Mouse (Mus musculus) adipocyte (in vitro differentiated cells): ENCODE results near the gene Pgm2.
A peak's percentile ranks its signal among the peaks of the same experiment; 100 is the strongest.

Experiments used
- DNase-seq: peaks from one replicate; pipeline ENCODE4 v3.0.0-alpha.2; 2016; ENCODE audit warnings: low spot score

Pgm2 gene

DNA sequence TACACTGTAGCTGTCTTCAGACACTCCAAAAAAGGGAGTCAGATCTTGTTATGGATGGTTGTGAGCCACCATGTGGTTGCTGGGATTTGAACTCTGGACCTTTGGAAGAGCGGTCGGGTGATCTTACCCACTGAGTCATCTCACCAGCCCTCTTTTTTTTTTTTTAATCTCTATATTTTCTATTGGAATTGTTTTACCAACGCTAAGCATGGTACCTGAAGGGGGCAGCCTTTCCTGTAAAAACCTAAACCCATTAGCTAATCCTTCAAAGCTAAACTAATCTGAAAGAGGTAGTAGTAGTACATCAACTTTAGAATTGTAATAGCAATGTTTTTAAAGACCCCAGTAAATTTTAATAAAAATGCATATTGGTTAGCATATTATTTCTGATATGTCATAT is 17.2 kb upstream of the Pgm2 start:
- DNase-seq, result peak; percentile 60

DNA sequence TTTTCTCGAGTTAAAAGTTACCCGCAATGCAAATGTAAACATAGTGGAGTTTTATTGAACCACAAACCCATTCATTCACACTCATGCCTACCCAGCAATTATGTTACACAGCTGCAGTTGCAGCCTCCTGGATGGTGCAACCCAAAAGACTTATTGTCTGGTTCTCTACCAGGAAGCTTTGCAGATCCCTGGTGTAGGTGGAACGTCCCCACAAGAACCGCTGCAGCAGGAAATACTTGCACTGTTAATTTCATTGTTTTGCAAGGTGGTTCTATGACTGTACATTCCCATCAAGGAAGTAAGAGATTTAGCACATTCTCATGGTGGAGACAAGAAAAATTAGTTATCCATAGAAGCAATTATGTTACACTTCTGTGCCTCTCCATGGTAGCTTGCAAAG is 15.4 kb upstream of the Pgm2 start:
- DNase-seq, result no peak

DNA sequence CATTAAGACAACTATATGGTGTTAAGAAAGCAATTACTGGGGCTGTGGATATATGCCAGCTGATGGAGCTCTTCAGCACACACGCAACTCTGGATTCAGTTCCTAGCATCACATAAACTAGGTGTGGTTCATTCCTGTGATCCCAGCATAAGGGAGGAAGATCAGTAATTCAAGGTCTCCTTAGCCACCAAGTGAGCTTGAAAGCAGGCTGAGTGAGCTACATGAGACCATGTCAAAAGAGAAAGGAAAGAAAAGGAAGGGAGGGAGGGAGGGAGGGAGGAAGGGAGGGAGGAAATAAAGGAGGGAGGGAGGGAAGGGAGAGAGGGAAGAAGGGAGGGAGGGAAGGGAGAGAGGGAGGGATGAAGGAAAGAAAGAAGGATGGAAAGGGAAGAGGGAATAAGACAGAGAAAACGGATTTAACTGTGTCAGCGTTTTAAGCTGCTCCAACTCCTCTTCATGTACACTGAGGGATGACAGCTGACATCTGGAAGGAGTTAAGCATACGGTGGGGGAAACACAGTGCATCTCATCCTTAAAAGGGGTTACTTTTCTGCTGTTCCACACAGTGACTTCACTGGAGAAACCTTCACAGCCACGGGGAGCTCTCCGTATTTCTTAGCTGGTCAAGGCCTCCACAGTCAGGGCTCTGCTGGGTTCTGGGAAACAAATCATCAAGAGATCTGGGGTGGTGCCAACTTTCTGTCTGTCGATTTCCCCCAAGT is 13.8 kb upstream of the Pgm2 start:
- DNase-seq, result no peak

DNA sequence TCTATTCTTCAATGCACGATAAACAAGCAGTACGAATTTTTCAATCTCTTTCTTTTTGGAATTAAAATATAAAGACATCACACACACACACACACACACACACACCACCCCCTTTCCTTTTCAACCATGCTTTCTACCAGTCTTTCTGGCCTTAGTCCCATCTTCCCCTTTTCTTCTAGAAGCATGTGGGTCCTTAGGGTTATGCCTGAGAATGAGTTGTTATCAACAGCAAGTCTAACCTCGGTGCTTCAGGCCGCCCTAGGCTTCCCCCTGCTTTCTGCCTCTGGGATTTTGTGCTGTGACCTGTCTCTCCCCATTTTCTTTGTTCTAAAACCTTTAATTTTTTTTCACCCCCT is 13.3 kb upstream of the Pgm2 start:
- no peak for DNase-seq

DNA sequence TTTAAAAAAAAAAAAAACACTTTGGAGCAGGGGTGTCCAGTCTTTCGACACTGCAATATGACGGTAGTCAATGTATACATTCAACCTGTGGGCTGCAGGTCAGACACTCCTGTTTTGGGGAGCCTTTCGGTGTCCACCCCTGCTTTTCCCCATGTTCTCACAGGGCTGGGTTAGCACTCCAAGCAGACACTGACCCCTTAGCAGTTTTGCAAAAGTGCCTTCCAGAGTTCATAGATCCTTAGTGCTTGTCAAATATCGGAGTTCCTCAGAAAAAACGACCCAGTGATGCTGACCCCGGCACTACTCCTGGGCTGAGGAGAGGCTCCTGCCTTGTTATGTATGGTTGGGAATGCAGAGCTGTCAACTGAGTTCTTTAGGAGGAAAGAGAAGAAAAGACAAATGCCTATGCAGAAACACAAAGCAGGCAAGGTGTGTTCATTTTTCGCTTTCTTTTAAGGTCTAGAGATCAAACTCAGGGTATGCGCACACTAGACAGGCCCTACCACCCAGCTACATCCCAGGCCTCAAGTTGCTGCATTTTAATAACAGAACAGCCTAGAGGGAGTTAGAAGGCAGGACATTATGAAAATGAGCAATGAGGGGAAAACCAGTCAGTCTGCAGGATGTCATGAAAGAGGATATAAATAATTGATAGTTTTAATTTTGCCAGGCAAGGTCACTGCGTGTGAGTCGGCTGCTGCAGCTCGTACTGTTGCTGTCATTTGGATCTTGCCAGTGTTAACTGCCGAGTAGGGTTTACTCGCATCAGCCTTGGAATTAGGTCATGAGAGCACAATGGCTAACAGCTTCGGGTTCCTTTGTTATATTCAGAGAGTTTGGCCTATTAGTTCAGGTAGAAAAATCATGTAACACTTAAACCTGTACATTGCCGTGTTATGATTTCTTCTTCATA is 9.0 kb upstream of the Pgm2 start:
- no peak for DNase-seq

DNA sequence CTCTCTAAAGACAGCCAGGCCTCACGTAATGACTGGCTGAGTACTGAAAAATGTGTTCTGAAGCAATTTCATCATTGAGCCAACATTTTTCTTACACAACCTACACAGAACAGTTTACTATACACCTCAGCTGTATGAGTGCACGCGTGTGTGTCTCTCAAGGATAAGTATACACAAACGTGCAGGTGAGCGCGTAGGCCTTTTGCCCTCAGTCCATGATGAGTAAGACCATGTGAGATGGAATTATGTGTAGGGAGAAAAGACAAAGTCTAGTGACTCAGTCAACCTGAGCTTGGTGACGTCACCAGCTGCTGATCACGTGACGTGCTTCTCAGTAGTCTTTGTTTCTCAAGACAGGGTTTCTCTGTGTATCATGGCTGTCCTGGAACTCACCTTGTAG is 7.3 kb upstream of the Pgm2 start:
- DNase-seq, result no peak

DNA sequence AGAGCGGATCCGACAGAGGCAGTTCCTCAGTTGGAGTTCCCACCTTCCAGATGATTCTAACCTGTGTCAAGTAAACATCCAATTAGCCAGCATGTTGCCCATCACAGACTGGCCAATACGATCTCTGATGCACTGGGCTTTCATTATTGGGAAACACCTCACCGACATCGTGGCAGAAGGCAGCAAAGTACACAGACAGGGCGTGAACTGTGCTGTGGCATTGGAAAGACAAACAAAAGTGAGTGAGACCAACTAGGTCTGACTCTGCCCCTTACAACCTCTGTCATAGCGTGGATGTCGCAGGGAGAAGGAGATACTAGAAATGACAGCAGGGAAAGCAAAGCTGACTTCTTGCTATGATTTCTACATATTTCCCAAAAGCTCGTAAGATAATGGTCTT is 4.0 kb upstream of the Pgm2 start:
- no peak for DNase-seq

DNA sequence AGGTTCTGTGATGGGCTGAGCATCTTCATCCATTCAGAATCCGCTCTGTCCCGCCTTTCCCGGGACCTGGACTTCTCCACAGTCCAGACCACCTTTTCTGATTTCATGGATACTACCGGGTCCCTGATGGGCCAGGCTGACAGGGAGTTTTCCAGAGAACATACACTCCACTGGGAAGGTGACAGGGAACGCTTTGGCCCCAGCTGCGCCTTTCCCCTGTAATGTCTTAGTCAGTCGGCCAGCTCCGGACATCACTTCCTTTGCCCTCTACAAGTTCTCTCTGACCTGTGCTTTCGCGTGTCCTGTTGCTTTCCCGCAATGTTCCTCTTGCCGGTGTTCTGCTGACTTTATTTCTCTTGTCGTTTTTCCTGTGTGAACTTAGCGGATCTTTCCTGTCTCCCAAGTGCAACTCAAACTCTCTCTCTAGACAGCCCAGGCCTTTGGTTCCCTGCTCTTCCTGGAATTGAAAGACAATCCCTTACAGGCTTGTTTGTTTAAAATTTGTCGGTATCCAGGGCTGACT is 660 bp downstream of the Pgm2 start:
- DNase-seq, result peak; percentile 45

DNA sequence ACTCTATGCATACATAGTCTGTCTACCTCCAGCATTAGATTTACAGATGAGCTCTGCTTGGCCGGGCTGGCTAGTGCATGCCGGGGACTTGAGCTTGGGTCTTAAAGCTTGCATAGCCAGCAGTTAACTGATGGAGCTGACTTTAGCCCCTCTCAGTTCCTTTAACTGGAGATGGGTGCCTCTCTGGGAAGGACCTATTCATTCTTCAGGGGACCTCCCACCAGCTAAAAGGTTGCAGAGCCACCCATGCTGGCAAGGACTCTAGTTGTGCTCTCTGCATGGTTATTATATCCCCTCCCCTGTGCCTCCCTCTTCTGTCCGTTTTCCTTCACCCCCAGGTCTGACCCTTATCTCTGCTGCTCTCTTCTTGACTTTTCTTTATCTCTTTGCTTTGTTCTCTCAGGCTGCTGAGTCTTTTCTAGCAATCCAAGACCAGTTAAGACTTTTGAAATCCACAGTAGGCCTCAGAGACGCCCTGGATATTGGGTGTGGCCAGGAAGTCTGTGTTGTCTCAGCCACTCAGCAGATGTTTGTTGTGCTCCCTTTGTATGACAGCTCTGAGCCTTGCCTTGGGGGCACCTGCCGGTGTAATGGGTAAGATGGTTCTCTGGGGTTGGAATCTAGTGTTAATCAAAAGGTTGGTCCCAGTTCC is 2.7 kb downstream of the Pgm2 start:
- no peak for DNase-seq

DNA sequence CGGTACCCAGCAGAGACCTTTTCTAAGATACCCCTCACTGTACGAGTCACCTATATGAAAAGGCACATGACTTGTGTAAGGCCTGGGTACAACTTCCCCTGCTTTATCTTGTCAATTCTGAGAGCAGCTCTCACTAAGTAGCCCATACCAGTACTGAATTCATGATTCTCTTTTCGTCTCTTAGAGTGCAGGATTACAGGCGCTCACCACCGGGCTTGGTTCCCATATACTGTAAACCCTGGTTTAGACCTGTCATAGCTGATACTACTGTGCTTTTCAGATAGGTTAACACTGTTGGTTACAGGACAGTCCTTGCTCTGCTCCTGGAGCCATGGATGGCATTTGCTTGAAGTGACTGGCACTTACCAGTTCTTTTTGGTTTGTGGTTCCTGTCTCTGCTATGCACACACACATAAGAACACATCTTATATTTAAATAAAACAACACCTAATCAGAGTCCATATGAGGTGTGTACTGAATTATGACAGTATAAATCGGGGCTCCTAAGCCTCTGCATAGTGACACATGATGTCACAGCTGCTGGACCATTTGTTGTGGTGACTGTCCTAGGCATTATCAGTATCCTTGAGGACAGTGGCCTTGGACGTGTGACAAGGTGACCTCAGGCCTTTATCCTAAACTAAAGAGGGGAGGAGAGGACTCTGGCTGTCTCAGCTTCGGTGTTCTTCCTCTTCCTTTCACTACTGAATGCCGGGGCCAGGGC is 9.4 kb downstream of the Pgm2 start:
- DNase-seq, result no peak

DNA sequence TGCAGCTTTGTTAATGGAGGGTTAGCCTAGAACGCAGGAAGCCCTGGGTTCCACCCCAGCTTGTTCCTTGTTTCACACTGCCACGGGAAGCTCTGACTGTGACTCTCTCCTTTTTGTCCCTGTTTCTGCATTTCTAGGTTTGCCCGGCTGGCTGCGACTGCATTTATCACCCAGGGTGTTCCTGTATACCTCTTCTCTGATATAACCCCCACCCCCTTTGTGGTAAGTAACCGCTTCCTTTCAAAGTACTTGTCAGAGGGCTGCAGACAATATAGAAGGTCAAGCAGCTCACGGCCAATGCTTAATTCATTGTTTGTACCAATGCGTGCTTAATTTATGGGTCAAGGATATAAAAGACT is 9.9 kb downstream of the Pgm2 start:
- DNase-seq, result no peak

DNA sequence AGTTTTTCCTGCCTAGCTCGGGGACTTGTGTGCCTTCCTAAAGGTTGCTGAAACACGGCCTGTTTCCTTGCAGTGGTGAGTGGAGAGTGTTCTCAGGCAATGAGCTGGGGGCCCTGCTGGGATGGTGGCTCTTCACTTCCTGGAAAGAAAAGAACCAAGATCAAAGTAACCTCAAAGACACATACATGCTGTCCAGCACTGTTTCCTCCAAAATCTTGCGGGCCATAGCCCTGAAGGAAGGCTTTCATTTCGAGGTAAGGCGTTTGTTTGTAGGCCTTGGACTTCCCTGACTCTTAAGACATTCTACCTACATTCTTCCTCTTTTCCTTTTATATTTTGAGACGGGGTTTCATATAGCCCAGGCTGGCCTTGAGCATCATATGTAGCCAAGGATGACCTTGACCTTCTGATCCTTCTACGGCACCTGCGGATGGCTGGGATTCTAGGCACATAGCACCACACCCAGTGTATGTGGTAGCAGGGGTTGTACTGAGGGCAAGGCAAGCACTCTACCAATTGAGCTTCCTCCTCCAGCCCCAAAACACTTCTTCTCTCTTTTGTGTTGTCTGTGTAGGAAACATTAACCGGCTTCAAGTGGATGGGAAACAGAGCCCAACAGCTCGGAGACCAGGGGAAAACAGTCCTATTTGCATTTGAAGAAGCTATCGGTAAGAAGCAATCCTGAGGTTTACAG is 15.0 kb downstream of the Pgm2 start:
- DNase-seq, result no peak

DNA sequence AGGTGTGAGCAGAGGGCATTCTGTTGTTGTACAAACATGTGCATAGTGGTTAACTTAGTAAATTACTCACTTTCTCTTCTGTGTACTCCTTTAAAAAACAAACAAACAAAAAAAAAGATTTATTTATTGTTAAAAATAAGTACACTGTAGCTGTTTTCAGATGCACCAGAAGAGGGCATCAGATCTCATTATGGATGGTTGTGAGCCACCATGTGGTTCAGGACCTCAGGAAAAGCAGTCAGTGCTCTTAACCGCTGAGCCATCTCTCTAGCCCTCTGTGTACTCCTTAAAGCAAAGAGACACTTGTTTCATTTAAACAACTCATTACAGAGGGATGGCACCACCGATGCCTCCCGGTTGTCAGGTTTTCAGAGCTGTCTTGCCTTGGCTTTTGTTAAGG is 16.5 kb downstream of the Pgm2 start:
- peak; percentile 32 for DNase-seq

DNA sequence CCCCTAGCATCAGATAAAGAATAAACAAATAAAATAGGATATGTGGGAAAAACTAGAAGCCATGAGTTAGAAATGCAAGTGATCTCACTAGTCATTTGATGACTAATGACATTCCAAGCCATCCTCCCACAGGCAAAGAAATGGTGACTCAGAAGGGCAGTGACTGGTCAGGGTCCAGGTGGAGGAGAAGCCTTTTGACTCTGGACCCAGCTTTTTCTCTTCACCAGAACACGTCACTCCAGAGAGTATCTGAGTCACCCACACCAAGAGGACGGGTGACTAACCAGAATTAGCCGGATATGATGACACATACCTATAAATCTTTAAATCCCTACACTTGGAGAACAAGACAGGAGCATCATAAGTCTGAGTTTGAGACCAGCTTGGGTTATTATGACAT is 19.6 kb downstream of the Pgm2 start:
- peak; percentile 74 for DNase-seq

DNA sequence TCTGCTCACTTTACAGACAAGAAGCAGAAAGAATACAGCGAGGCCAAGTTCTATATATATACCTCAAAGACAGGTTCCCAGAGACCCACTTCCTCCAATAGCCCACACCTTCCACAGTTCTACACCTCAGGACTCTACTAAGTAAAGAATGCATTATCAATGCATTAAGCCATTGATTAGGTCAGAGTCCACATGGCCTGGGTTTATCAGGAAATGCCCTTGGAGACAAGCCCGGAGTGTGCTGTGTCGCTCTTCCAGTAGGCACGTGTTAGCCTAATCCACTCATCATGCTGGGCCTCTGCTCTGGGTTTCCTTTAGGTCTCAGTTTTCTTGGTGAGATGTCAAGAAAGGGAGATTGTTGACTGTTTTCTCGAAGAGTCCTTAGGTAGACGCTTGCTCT is 21.5 kb downstream of the Pgm2 start:
- DNase-seq, result no peak

DNA sequence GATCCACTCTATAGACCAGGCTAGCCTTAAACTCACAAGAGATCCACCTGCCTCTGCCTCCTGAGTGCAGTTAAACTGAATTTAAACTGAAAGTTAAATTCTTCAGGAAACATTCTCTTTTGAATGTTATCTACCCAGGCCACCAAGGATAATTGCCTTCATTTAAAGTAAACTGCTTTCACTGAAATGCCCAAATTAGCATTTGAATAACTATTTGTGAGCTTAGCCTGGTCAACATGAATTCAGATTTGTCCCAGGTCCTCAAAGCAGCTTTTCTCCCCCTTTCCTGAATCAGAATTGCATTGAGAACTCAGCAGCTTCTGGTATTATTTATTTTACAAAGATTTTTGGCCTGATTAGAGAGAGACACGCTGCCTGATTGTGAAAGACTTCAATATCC is 24.4 kb downstream of the Pgm2 start:
- DNase-seq, result no peak

DNA sequence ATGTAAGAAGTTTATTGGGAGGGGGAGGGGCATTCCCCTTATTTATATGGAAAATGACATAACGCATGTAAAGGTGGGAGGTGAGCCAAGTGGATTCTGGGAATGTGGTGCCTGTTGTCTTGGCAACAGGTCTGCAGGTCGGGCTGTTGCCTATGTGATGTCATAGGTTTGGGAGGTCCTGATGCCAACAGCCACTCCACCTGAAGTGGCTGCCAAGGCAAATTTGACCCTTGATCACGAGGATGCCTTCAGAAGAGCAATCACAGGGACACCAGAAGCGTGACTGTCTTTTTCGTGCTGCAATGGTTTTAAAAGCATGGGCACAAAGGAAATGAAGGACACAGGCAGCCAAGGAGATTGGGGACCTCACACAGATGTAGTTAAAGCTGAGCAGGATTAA is 33.0 kb downstream of the Pgm2 start:
- DNase-seq, result no peak

DNA sequence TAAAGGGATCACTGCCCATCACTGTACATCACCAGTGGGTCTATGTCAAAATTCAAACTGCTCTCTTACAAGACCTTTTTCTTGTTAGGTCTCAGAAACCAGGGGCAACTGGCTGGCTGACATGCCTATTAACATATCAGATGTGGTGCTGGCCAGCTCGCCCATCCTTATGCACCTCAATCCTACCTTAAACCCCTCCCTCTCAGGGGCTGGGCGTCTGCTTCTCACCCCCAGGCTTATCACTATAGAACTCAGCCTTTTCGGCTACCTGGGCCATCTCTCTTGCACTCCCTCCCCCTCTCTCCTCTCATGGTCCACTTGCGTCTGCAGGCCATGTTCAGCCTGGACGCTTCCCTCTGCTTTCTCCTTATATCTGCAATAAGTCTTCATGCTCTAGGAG is 38.8 kb downstream of the Pgm2 start:
- no peak for DNase-seq

DNA sequence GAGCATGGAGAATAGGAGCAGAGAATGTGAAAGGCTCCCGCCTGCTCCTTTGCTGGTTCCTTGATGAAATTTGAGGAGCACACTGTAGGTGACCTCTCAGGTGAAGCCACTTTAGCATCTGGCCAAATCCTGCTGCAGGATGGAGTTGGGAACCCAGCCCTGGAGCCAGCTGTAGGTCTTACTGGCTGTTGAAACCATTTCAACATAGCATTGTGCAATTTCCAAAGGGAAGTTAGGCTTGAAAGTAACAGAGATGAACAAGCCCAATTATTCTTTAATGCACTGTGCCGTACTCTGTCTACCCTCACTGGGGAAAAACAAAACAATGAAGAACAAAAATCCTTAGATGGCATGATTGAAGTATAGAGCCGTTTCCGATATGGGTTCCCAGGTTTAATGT is 41.2 kb downstream of the Pgm2 start:
- DNase-seq, result no peak

DNA sequence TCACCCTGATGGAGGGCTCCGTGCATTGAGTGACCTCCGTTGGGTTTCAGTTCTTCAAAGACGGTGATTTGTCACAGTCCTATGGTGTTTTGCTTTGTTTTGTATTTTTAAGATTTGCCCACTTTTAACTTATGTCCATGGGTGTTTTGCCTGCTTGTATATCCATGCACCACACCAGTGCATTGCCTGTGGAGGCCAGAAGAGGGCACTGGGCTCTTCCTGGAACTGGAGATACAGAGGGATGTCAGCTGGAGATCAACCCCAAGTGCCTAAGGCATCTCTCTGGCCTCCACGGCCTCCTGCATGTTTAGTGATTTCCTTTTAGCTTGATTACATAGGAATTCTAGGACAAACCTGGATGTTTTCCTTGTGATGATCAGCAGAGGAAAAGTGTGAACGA is 43.6 kb downstream of the Pgm2 start:
- DNase-seq, result no peak

DNA sequence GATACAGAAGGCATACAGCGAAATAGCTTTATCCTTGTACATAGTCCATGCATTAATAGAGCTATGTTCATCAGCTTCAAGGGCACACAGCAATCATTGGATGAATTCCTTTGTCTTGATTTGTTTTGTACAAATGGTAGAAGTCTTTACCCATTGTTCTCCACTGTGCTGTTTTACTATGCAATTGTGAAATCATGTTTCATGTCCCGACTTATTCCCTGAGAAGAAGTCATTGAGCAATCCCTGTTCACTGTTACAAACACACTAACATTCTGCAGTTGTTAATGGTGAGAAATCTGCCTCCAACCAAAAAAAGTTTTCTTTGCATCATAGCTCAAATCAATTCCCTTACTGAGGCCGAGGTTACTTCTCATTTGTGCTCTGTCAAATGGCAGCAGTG is 47.5 kb downstream of the Pgm2 start:
- peak; percentile 73 for DNase-seq

DNA sequence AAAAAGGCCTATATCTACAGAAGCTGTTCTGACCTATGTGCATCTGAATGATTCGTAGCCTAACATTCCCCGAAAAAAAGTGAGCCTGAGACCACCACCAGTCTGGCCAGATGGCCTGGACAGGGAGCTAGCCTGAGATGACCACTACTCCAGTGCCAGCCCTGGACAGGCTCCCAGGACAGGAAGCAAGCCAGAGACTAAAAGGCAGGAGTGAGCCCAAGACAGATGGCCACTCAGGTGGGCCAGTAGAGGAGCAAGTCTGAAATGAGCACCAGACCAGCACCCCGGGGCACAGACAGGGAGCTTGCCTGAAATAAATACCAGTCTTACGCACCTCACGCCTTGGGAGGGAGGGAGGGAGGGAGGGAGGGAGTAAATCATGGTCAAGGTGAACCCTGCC is 51.6 kb downstream of the Pgm2 start:
- no peak for DNase-seq
